Mouse (Mus musculus) spleen, adult 2 months (tissue): ENCODE measurements around the gene Ect2l.

Source experiments
- CTCF ChIP-seq: fragments of 200-500 bp; IDR thresholded peaks from 2 replicates; pipeline ENCODE4 v1.5.1; 2011; ENCODE audit warnings: mild to moderate bottlenecking, inconsistent platforms; ENCODE audit not compliant: insufficient read depth, insufficient read length, insufficient replicate concordance; ENCODE audit errors: extremely low read depth
- POLR2A ChIP-seq: fragments of 200-500 bp; IDR thresholded peaks from 2 replicates; pipeline ENCODE4 v1.6.1; 2011; ENCODE audit warnings: low read depth, low read length, inconsistent platforms

DNA sequence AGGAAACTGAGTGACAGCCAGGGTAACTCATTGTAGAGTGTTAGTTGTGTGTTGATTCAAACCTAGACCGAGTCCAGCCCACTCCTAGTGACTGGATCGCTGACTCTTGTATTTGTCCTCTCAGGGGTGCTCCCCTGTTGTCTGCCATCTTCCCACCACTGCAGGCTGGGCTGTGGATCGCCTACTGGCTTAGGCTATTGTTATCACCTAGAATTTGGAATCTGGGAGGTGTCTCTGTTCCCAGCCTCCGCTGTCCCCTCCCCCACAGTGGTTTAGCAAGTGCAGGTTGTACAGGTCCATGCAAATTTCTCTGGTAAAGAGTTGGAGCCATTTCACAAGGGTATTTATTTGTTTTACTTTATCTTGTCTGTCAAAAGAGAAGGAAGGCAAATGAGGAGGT lies 40.7 kb upstream of the Ect2l start:
- TF ChIP-seq CTCF = no peak
- no peak for TF ChIP-seq POLR2A
